Mouse (Mus musculus) myocyte (in vitro differentiated cells): ENCODE data around the gene Myo6.

Experiments
- CEBPB ChIP-seq: IDR thresholded peaks from 2 replicates; pipeline ENCODE4 v1.6.1; 2011; ENCODE audit warnings: mild to moderate bottlenecking, moderate library complexity; ENCODE audit not compliant: poor library complexity, insufficient read depth, severe bottlenecking
- E2F4 ChIP-seq: IDR thresholded peaks from one replicate; pipeline ENCODE4 v1.6.1; 2011; ENCODE audit warnings: mild to moderate bottlenecking, control low read depth, moderate library complexity; ENCODE audit not compliant: insufficient read depth
- MAX ChIP-seq: IDR thresholded peaks from one replicate; pipeline ENCODE4 v1.6.1; 2011; ENCODE audit warnings: low read depth, mild to moderate bottlenecking, control low read depth
- MYOD1 ChIP-seq, 3 experiments: IDR thresholded peaks; one replicate each; pipeline ENCODE4 v1.6.1; 2011; ENCODE audit warnings: control low read depth in 2 of 3, low read depth in 2 of 3, mild to moderate bottlenecking in 2 of 3, moderate library complexity in 1 of 3; ENCODE audit not compliant: insufficient read length in 2 of 3, control insufficient read depth in 1 of 3
- MYOG ChIP-seq, 3 experiments: IDR thresholded peaks; one replicate each; pipeline ENCODE4 v1.6.1; 2011; ENCODE audit warnings: control low read depth in 2 of 3, low read depth in 2 of 3, mild to moderate bottlenecking in 2 of 3; ENCODE audit not compliant: insufficient read length in 2 of 3, control insufficient read depth in 1 of 3, insufficient read depth in 1 of 3
- POLR2A ChIP-seq: IDR thresholded peaks from one replicate; pipeline ENCODE4 v1.6.1; 2011; ENCODE audit warnings: low read depth, mild to moderate bottlenecking, control low read depth, moderate library complexity; ENCODE audit not compliant: insufficient read length
- POLR2AphosphoS2 ChIP-seq: IDR thresholded peaks from one replicate; pipeline ENCODE4 v1.6.1; 2011; ENCODE audit warnings: low read depth, control low read depth; ENCODE audit not compliant: insufficient read length
- TCF12 ChIP-seq: IDR thresholded peaks from one replicate; pipeline ENCODE4 v1.6.1; 2011; ENCODE audit warnings: mild to moderate bottlenecking, control low read depth; ENCODE audit not compliant: poor library complexity, insufficient read depth, severe bottlenecking
- TCF3 ChIP-seq: IDR thresholded peaks from one replicate; pipeline ENCODE4 v1.6.1; 2011; ENCODE audit warnings: low read depth, control low read depth; ENCODE audit not compliant: insufficient read length
- USF1 ChIP-seq: IDR thresholded peaks from one replicate; pipeline ENCODE4 v1.6.1; 2011; ENCODE audit warnings: low read depth, mild to moderate bottlenecking, control low read depth, moderate library complexity

GRCm38 (mm10) chr9:80156780-80157179 lies 8.1 kb upstream of the Myo6 start:
- no peak for TF ChIP-seq TCF3
- TF ChIP-seq TCF12, result no peak
- TF ChIP-seq MAX, result no peak
- TF ChIP-seq MYOD1 (IDR thresholded peaks at IDR 0.05; ENCODE audit: control insufficient read depth in 1 of 3, insufficient read length in 2 of 3, low read depth in 2 of 3), result no peak
- no peak for TF ChIP-seq POLR2A
- no peak for TF ChIP-seq USF1
- TF ChIP-seq MYOG (IDR thresholded peaks at IDR 0.05; ENCODE audit: control insufficient read depth in 1 of 3, insufficient read depth in 1 of 3, insufficient read length in 2 of 3, low read depth in 2 of 3), result no peak
- TF ChIP-seq CEBPB, result no peak
- TF ChIP-seq E2F4, result no peak
- no peak for TF ChIP-seq POLR2AphosphoS2
